Mouse (Mus musculus): ENCODE measurements at regions not wholly inside any gene's neighbourhood (a gene's known extent, or its start where the extent isn't known, plus 50 kb on each side); places are given as distances from the start of the nearest gene placed in this dataset.

- in situ Hi-C loops (cut with MboI; ENCODE audit: low sequenced_read_pairs) = no loop called here
Observed at GRCm38 (mm10) chr7:75360874-75361273, 51.8 kb upstream of the Sv2b start.

- in situ Hi-C loops (cut with MboI; ENCODE audit: low sequenced_read_pairs) = no loop called here
Observed at GRCm38 (mm10) chr7:75362541-75362940, 53.5 kb upstream of the Sv2b start.

GRCm38 (mm10) chr7:75365480-75365879, 56.4 kb upstream of the Sv2b start:
- in situ Hi-C loops (cut with MboI; ENCODE audit: low sequenced_read_pairs) = loop anchor here (5.0 kb wide), 1 partner anchor 228 kb away; no protein-coding TSS in a partner anchor

GRCm38 (mm10) chr7:75366285-75366882, 57.3 kb upstream of the Sv2b start:
- in situ Hi-C loops (cut with MboI; ENCODE audit: low sequenced_read_pairs) = loop anchor here (5.0 kb wide), 1 partner anchor 229 kb away; no protein-coding TSS in a partner anchor

GRCm38 (mm10) chr7:75368315-75368714, 59.3 kb upstream of the Sv2b start:
- in situ Hi-C loops (cut with MboI; ENCODE audit: low sequenced_read_pairs) = loop anchor here (5.0 kb wide), 1 partner anchor 231 kb away; no protein-coding TSS in a partner anchor

- in situ Hi-C loops (cut with MboI; ENCODE audit: low sequenced_read_pairs) = loop anchor here (5.0 kb wide), 1 partner anchor 232 kb away; no protein-coding TSS in a partner anchor
Observed at GRCm38 (mm10) chr7:75369366-75369765, 60.3 kb upstream of the Sv2b start.

- in situ Hi-C loops (cut with MboI; ENCODE audit: low sequenced_read_pairs) = loop anchor here (10.0 kb wide), 1 partner anchor 184 kb away; no protein-coding TSS in a partner anchor
Observed at GRCm38 (mm10) chr7:75370595-75371519, 61.8 kb upstream of the Sv2b start.

- in situ Hi-C loops (cut with MboI; ENCODE audit: low sequenced_read_pairs) = loop anchor here (10.0 kb wide), 1 partner anchor 183 kb away; no protein-coding TSS in a partner anchor
Observed at GRCm38 (mm10) chr7:75371520-75371876, 62.4 kb upstream of the Sv2b start.

GRCm38 (mm10) chr7:75371991-75372390, 62.9 kb upstream of the Sv2b start:
- in situ Hi-C loops (cut with MboI; ENCODE audit: low sequenced_read_pairs) = loop anchor here (10.0 kb wide), 1 partner anchor 183 kb away; no protein-coding TSS in a partner anchor

GRCm38 (mm10) chr7:75372892-75373444, 63.9 kb upstream of the Sv2b start:
- in situ Hi-C loops (cut with MboI; ENCODE audit: low sequenced_read_pairs) = loop anchor here (10.0 kb wide), 1 partner anchor 182 kb away; no protein-coding TSS in a partner anchor

- in situ Hi-C loops (cut with MboI; ENCODE audit: low sequenced_read_pairs) = loop anchor here (10.0 kb wide), 1 partner anchor 180 kb away; no protein-coding TSS in a partner anchor
Observed at GRCm38 (mm10) chr7:75374506-75374905, 65.4 kb upstream of the Sv2b start.

GRCm38 (mm10) chr7:75379595-75379994, 70.5 kb upstream of the Sv2b start:
- in situ Hi-C loops (cut with MboI; ENCODE audit: low sequenced_read_pairs) = loop anchor here (10.0 kb wide), 1 partner anchor 175 kb away; no protein-coding TSS in a partner anchor

- in situ Hi-C loops (cut with MboI; ENCODE audit: low sequenced_read_pairs) = no loop called here
Observed at GRCm38 (mm10) chr7:75384506-75384911, 70.8 kb upstream of the Akap13 start.

- in situ Hi-C loops (cut with MboI; ENCODE audit: low sequenced_read_pairs) = no loop called here
Observed at GRCm38 (mm10) chr7:75387033-75387432, 68.3 kb upstream of the Akap13 start.

- in situ Hi-C loops (cut with MboI; ENCODE audit: low sequenced_read_pairs) = no loop called here
Observed at GRCm38 (mm10) chr7:75387821-75388431, 67.4 kb upstream of the Akap13 start.

GRCm38 (mm10) chr7:75390162-75390561, 65.2 kb upstream of the Akap13 start:
- in situ Hi-C loops (cut with MboI; ENCODE audit: low sequenced_read_pairs) = no loop called here

GRCm38 (mm10) chr7:75392783-75393182, 62.6 kb upstream of the Akap13 start:
- in situ Hi-C loops (cut with MboI; ENCODE audit: low sequenced_read_pairs) = no loop called here

GRCm38 (mm10) chr7:75393466-75393865, 61.9 kb upstream of the Akap13 start:
- in situ Hi-C loops (cut with MboI; ENCODE audit: low sequenced_read_pairs) = no loop called here

GRCm38 (mm10) chr7:75394866-75395580, 60.3 kb upstream of the Akap13 start:
- in situ Hi-C loops (cut with MboI; ENCODE audit: low sequenced_read_pairs) = no loop called here

- in situ Hi-C loops (cut with MboI; ENCODE audit: low sequenced_read_pairs) = no loop called here
Observed at GRCm38 (mm10) chr7:75397559-75397958, 57.8 kb upstream of the Akap13 start.
